Mouse (Mus musculus): ENCODE results near the gene Arhgef6.

- TF ChIP-seq POLR2A (IDR thresholded peaks at IDR 0.05; ENCODE audit: extremely low read depth, insufficient read depth, low read length) (no peak), CTCF (IDR thresholded peaks at IDR 0.05; ENCODE audit: extremely low read depth, insufficient read depth, low read length) (no peak)
These were observed 155.2 kb downstream of the Arhgef6 start for GRCm38 (mm10) chrX:57183359-57183758.

All from cortical plate, adult 2 months (tissue).